Mouse (Mus musculus): ENCODE results near the gene Dstyk. TPM values are rescaled to one million over a fixed set of nuclear protein-coding genes. Genes with fewer than 3 reads are reported as not detected.

Dstyk gene
- polyA plus RNA-seq, 1 experiment from 2014 or later = 9.2 TPM

GRCm38 (mm10) chr1:132420662-132421061 lies 3.3 kb downstream of the Dstyk start:
- no peak for ATAC-seq (ENCODE audit: low FRiP score)
- 90% methylated on average over 7 of the region's 7 CpGs for WGBS
- Histone ChIP-seq H3K36me3 (no peaks in the 10 kb centered on the region), H3K4me2 (no peak overlapping the region), H3K4me3 (replicated peaks) (no peak overlapping the region), H3K4me1 (peaks cover 21% of the 10 kb centered on the region), H3K27ac (replicated peaks) (no peak overlapping the region), H3K9me3 (replicated peaks) (no peaks in the 10 kb centered on the region), H3K9ac (replicated peaks) (no peak overlapping the region), H3K27me3 (replicated peaks) (no peaks in the 10 kb centered on the region)

GRCm38 (mm10) chr1:132422912-132423696 lies 5.7 kb downstream of the Dstyk start:
- H3K4me1 ChIP-seq = peaks cover 16% of the 10 kb centered on the region
- no peaks in the 10 kb centered on the region for H3K9me3 ChIP-seq (replicated peaks)
- no peaks in the 10 kb centered on the region for H3K36me3 ChIP-seq
- no peak overlapping the region for H3K27ac ChIP-seq (replicated peaks)
- no peak overlapping the region for H3K4me3 ChIP-seq (replicated peaks)
- 95% methylated on average over 5 of the region's 5 CpGs for WGBS
- H3K9ac ChIP-seq (replicated peaks) = no peak overlapping the region
- ATAC-seq (ENCODE audit: low FRiP score) = no peak
- no peak overlapping the region for H3K4me2 ChIP-seq
- no peaks in the 10 kb centered on the region for H3K27me3 ChIP-seq (replicated peaks)

GRCm38 (mm10) chr1:132425600-132425999 lies 8.2 kb downstream of the Dstyk start:
- H3K9me3 ChIP-seq (replicated peaks) = no peaks in the 10 kb centered on the region
- no peaks in the 10 kb centered on the region for H3K36me3 ChIP-seq
- no peaks in the 10 kb centered on the region for H3K27me3 ChIP-seq (replicated peaks)
- H3K4me1 ChIP-seq = peaks cover under 1% of the 10 kb centered on the region; the same call in 1 of the 2 replicates
- no peak overlapping the region for H3K4me3 ChIP-seq (replicated peaks)
- H3K9ac ChIP-seq (replicated peaks) = no peak overlapping the region
- no peak for ATAC-seq (ENCODE audit: low FRiP score)
- H3K27ac ChIP-seq (replicated peaks) = no peak overlapping the region
- no peak overlapping the region for H3K4me2 ChIP-seq

- WGBS = 25% methylated on average over 3 of the region's 3 CpGs
- H3K36me3 ChIP-seq = 0 out of 2 replicates have a peak, but pooled peaks cover 4% of the 10 kb centered on the region
- no peak overlapping the region for H3K9ac ChIP-seq (replicated peaks)
- H3K27me3 ChIP-seq (replicated peaks) = no peaks in the 10 kb centered on the region
- H3K4me1 ChIP-seq = peaks cover 26% of the 10 kb centered on the region
- H3K27ac ChIP-seq (replicated peaks) = no peak overlapping the region
- no peaks in the 10 kb centered on the region for H3K9me3 ChIP-seq (replicated peaks)
- H3K4me2 ChIP-seq = no peak overlapping the region
- no peak for ATAC-seq (ENCODE audit: low FRiP score)
- H3K4me3 ChIP-seq (replicated peaks) = no peak overlapping the region
These were observed 13.5 kb downstream of the Dstyk start for GRCm38 (mm10) chr1:132430818-132431217.

GRCm38 (mm10) chr1:132431716-132432115 lies 14.4 kb downstream of the Dstyk start:
- Histone ChIP-seq H3K9me3 (replicated peaks) (no peaks in the 10 kb centered on the region), H3K36me3 (0 out of 2 replicates have a peak, but pooled peaks cover 7% of the 10 kb centered on the region), H3K9ac (replicated peaks) (no peak overlapping the region), H3K27me3 (replicated peaks) (no peaks in the 10 kb centered on the region), H3K4me2 (no peak overlapping the region), H3K27ac (replicated peaks) (no peak overlapping the region; the same call in 1 of the 2 replicates), H3K4me1 (peaks cover 26% of the 10 kb centered on the region), H3K4me3 (replicated peaks) (no peak overlapping the region)
- WGBS = 49% methylated on average over 9 of the region's 9 CpGs
- no peak for ATAC-seq (ENCODE audit: low FRiP score)

GRCm38 (mm10) chr1:132433349-132433748 lies 16.0 kb downstream of the Dstyk start:
- Histone ChIP-seq H3K4me2 (no peak overlapping the region), H3K27me3 (replicated peaks) (no peaks in the 10 kb centered on the region), H3K27ac (replicated peaks) (no peak overlapping the region), H3K4me1 (peaks cover 26% of the 10 kb centered on the region), H3K9me3 (replicated peaks) (no peaks in the 10 kb centered on the region), H3K36me3 (0 out of 2 replicates have a peak, but pooled peaks cover 7% of the 10 kb centered on the region), H3K4me3 (replicated peaks) (no peak overlapping the region), H3K9ac (replicated peaks) (no peak overlapping the region)
- no peak for ATAC-seq (ENCODE audit: low FRiP score)
- WGBS = 45% methylated on average over 5 of the region's 5 CpGs

- no peak overlapping the region for H3K4me2 ChIP-seq
These were observed 16.7 kb downstream of the Dstyk start for GRCm38 (mm10) chr1:132434032-132434431.

GRCm38 (mm10) chr1:132436320-132436958 lies 19.1 kb downstream of the Dstyk start:
- Histone ChIP-seq H3K27ac (replicated peaks) (no peak overlapping the region), H3K4me2 (no peak overlapping the region), H3K27me3 (replicated peaks) (no peaks in the 10 kb centered on the region), H3K9ac (replicated peaks) (no peak overlapping the region), H3K36me3 (peaks cover 25% of the 10 kb centered on the region), H3K4me3 (replicated peaks) (no peak overlapping the region), H3K9me3 (replicated peaks) (no peaks in the 10 kb centered on the region), H3K4me1 (peaks cover 16% of the 10 kb centered on the region)
- no peak for ATAC-seq (ENCODE audit: low FRiP score)
- WGBS = 82% methylated on average over 4 of the region's 4 CpGs

More at GRCm38 (mm10) chr1:132434032-132434431, 16.7 kb downstream of the Dstyk start:
- WGBS = 88% methylated on average over 12 of the region's 12 CpGs
- Histone ChIP-seq H3K9me3 (replicated peaks) (no peaks in the 10 kb centered on the region), H3K9ac (replicated peaks) (no peak overlapping the region), H3K27ac (replicated peaks) (no peak overlapping the region), H3K36me3 (0 out of 2 replicates have a peak, but pooled peaks cover 7% of the 10 kb centered on the region), H3K27me3 (replicated peaks) (no peaks in the 10 kb centered on the region), H3K4me3 (replicated peaks) (no peak overlapping the region), H3K4me1 (peaks cover 26% of the 10 kb centered on the region)
- ATAC-seq (ENCODE audit: low FRiP score) = no peak

GRCm38 (mm10) chr1:132436960-132437359 lies 19.6 kb downstream of the Dstyk start:
- Histone ChIP-seq H3K36me3 (peaks cover 30% of the 10 kb centered on the region), H3K9ac (replicated peaks) (no peak overlapping the region), H3K27ac (replicated peaks) (no peak overlapping the region), H3K9me3 (replicated peaks) (no peaks in the 10 kb centered on the region), H3K27me3 (replicated peaks) (no peaks in the 10 kb centered on the region), H3K4me1 (peaks cover 11% of the 10 kb centered on the region), H3K4me2 (no peak overlapping the region), H3K4me3 (replicated peaks) (no peak overlapping the region)
- no peak for ATAC-seq (ENCODE audit: low FRiP score)
- WGBS = 50% methylated on average over 1 of the region's 1 CpGs

GRCm38 (mm10) chr1:132437389-132437788 lies 20.0 kb downstream of the Dstyk start:
- H3K9ac ChIP-seq (replicated peaks) = no peak overlapping the region
- H3K4me3 ChIP-seq (replicated peaks) = no peak overlapping the region
- H3K36me3 ChIP-seq = peaks cover 34% of the 10 kb centered on the region
- H3K4me1 ChIP-seq = peaks cover 8% of the 10 kb centered on the region
- 70% methylated on average over 5 of the region's 5 CpGs for WGBS
- no peak overlapping the region for H3K4me2 ChIP-seq
- ATAC-seq (ENCODE audit: low FRiP score) = no peak
- no peaks in the 10 kb centered on the region for H3K9me3 ChIP-seq (replicated peaks)
- H3K27me3 ChIP-seq (replicated peaks) = no peaks in the 10 kb centered on the region
- H3K27ac ChIP-seq (replicated peaks) = no peak overlapping the region

GRCm38 (mm10) chr1:132440896-132441435 lies 23.6 kb downstream of the Dstyk start:
- Histone ChIP-seq H3K4me3 (replicated peaks) (no peak overlapping the region), H3K36me3 (peaks cover 31% of the 10 kb centered on the region), H3K4me2 (no peak overlapping the region), H3K27ac (replicated peaks) (no peak overlapping the region), H3K9me3 (replicated peaks) (no peaks in the 10 kb centered on the region), H3K4me1 (no peaks in the 10 kb centered on the region), H3K27me3 (replicated peaks) (no peaks in the 10 kb centered on the region), H3K9ac (replicated peaks) (no peak overlapping the region)
- 78% methylated on average over 1 of the region's 1 CpGs for WGBS
- no peak for ATAC-seq (ENCODE audit: low FRiP score)

GRCm38 (mm10) chr1:132449742-132450141 lies 32.4 kb downstream of the Dstyk start:
- H3K4me2 ChIP-seq = no peak overlapping the region
- WGBS = 93% methylated on average over 7 of the region's 7 CpGs
- no peak overlapping the region for H3K4me3 ChIP-seq (replicated peaks)
- H3K9ac ChIP-seq (replicated peaks) = no peak overlapping the region
- no peak overlapping the region for H3K27ac ChIP-seq (replicated peaks)
- no peaks in the 10 kb centered on the region for H3K27me3 ChIP-seq (replicated peaks)
- H3K9me3 ChIP-seq (replicated peaks) = no peaks in the 10 kb centered on the region
- peaks cover 32% of the 10 kb centered on the region for H3K36me3 ChIP-seq
- H3K4me1 ChIP-seq = no peaks in the 10 kb centered on the region
- no peak for ATAC-seq (ENCODE audit: low FRiP score)
